Mouse (Mus musculus): ENCODE data around the gene Gcn1l1. TPM values are rescaled to one million over a fixed set of nuclear protein-coding genes. Genes with fewer than 3 reads are reported as not detected.

Gene Gcn1l1
- total and polyA plus RNA-seq, 3 experiments, result 88.2 to 123 (median 93.8) TPM

DNA sequence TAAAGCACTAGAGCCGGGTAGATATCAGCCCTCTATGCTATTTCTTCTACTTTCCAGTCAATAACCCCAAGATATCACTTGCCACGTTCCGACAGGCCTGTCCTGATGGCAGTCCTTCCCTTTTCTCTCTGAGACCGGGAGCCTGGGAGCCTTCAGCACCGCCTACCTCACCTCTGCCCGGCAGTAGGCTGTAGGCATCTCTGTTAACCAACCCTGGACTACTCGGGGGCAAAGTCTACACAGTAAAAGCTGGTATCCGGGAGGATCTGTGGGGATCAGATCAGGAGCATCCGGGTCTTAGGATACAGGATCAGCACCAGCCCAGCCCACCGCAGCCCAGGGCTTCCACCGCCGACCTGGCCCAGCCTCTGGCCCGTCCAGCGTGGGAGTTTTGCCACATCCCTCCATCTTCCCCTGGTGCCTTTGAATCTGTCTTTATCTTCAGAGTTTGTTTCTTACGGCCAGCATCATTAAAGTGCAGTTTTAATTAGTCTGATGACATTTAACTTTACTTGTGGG, 42.0 kb upstream of the Gcn1l1 start:
- Histone ChIP-seq H3K9ac (ENCODE audit: control insufficient read depth, low read depth, low read length, poor library complexity, severe bottlenecking) (no peak overlapping the region), H3K4me3 (ENCODE audit: control insufficient read depth in 1 of 2, insufficient read depth in 1 of 2, low read depth in 2 of 2, low read length in 2 of 2) (no peak overlapping the region), H3K27ac (ENCODE audit: control insufficient read depth, low read depth, low read length) (no peak overlapping the region), H3K4me1 (ENCODE audit: control insufficient read depth in 1 of 2, insufficient read depth in 2 of 2, low read length in 2 of 2) (no peaks in the 10 kb centered on the region), H3K9me3 (replicated peaks; ENCODE audit: insufficient read depth, low read length) (no peaks in the 10 kb centered on the region), H3K27me3 (ENCODE audit: control insufficient read depth in 1 of 2, insufficient read depth in 2 of 2, low read length in 2 of 2) (no peaks in the 10 kb centered on the region), H3K79me2 (ENCODE audit: control insufficient read depth, insufficient read depth, low read length, poor library complexity) (no peaks in the 10 kb centered on the region), H3K36me3 (ENCODE audit: control insufficient read depth in 1 of 2, insufficient read depth in 2 of 2, low read length in 2 of 2) (no peaks in the 10 kb centered on the region; a peak in 1 of 4 replicates)
- TF ChIP-seq SIN3A (IDR thresholded peaks at IDR 0.05; ENCODE audit: low read length) (no peak), BHLHE40 (IDR thresholded peaks at IDR 0.05; ENCODE audit: borderline replicate concordance, low read depth, low read length) (no peak), ETS1 (IDR thresholded peaks at IDR 0.05; ENCODE audit: low read depth, low read length) (no peak), UBTF (IDR thresholded peaks at IDR 0.05; ENCODE audit: borderline replicate concordance, insufficient read depth, low read depth, low read length) (no peak), SMC3 (IDR thresholded peaks at IDR 0.05; ENCODE audit: low read depth, low read length) (no peak), ZKSCAN1 (IDR thresholded peaks at IDR 0.05; ENCODE audit: low read depth, low read length) (no peak)
- no peak for DNase-seq (ENCODE audit: low read depth, low spot score)

DNA sequence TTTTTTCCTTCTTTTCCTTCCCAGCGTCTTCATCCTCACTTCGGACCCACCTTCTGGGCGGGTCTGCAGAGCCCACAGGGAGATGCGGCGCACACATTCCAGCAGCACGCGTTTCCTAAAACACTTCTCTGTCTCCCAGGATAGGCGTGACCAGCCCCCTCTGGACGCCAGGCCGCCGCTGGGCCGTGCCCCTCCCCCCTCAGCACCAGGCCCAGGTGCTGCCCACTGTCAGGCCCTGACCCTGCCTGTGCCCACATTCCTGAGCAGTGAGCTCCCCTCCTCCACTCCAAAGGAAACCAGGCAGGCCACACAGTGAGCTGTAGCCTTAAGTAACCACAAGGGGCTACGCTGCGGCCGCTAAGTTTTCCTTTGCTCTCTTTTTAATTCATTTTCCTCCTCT, 41.1 kb upstream of the Gcn1l1 start:
- Histone ChIP-seq H3K9ac (ENCODE audit: control insufficient read depth, low read depth, low read length, poor library complexity, severe bottlenecking) (no peak overlapping the region), H3K9me3 (replicated peaks; ENCODE audit: insufficient read depth, low read length) (no peaks in the 10 kb centered on the region), H3K27me3 (ENCODE audit: control insufficient read depth in 1 of 2, insufficient read depth in 2 of 2, low read length in 2 of 2) (no peaks in the 10 kb centered on the region)

DNA sequence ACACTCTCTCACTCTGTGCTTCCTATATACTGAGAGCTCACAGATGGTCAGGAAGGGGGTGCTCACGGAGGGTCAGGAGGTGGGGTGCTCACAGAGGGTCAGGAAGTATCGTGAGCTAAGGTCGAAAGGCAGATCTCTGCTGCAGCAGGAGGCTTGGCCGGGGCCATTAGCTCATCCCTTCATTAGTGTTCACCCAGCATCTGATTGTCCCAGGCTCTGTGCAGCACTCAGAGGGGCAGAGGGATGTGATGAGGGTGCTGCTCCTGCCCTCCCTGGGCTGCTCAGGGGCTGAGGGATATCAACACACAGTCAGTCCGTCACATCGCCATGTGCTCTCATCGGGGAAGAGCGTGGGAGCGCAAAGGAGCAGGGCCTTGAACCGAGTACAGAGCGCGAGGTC, 40.6 kb upstream of the Gcn1l1 start:
- no peaks in the 10 kb centered on the region for H3K4me1 ChIP-seq (ENCODE audit: control insufficient read depth in 1 of 2, insufficient read depth in 2 of 2, low read length in 2 of 2)
- no peak for DNase-seq (ENCODE audit: low read depth, low spot score)
- no peaks in the 10 kb centered on the region for H3K79me2 ChIP-seq (ENCODE audit: control insufficient read depth, insufficient read depth, low read length, poor library complexity)
- no peak overlapping the region for H3K4me3 ChIP-seq (ENCODE audit: control insufficient read depth in 1 of 2, insufficient read depth in 1 of 2, low read depth in 2 of 2, low read length in 2 of 2)
- TF ChIP-seq ZKSCAN1 (IDR thresholded peaks at IDR 0.05; ENCODE audit: low read depth, low read length) (no peak), USF1 (IDR thresholded peaks at IDR 0.05; ENCODE audit: low read depth, low read length) (no peak), MEF2A (IDR thresholded peaks at IDR 0.05; ENCODE audit: extremely low read depth, insufficient replicate concordance, low read depth, low read length, poor library complexity, severe bottlenecking) (no peak), GATA1 (IDR thresholded peaks at IDR 0.05; ENCODE audit: low read depth, low read length) (no peak), KAT2A (conservative IDR thresholded peaks at IDR 0.05; ENCODE audit: low read depth, low read length) (no peak)
- H3K27ac ChIP-seq (ENCODE audit: control insufficient read depth, low read depth, low read length), result no peak overlapping the region
- no peaks in the 10 kb centered on the region; a peak in 1 of 4 replicates for H3K36me3 ChIP-seq (ENCODE audit: control insufficient read depth in 1 of 2, insufficient read depth in 2 of 2, low read length in 2 of 2)
- H3K9ac ChIP-seq (ENCODE audit: control insufficient read depth, low read depth, low read length, poor library complexity, severe bottlenecking), result no peak overlapping the region
- no peaks in the 10 kb centered on the region for H3K9me3 ChIP-seq (replicated peaks; ENCODE audit: insufficient read depth, low read length)
- no peaks in the 10 kb centered on the region for H3K27me3 ChIP-seq (ENCODE audit: control insufficient read depth in 1 of 2, insufficient read depth in 2 of 2, low read length in 2 of 2)

More for the DNA sequence above, 41.1 kb upstream of the Gcn1l1 start:
- no peak for DNase-seq (ENCODE audit: low read depth, low spot score)
- no peak overlapping the region for H3K27ac ChIP-seq (ENCODE audit: control insufficient read depth, low read depth, low read length)
- H3K4me3 ChIP-seq (ENCODE audit: control insufficient read depth in 1 of 2, insufficient read depth in 1 of 2, low read depth in 2 of 2, low read length in 2 of 2), result no peak overlapping the region
- no peaks in the 10 kb centered on the region for H3K4me1 ChIP-seq (ENCODE audit: control insufficient read depth in 1 of 2, insufficient read depth in 2 of 2, low read length in 2 of 2)
- TF ChIP-seq CTCF (IDR thresholded peaks at IDR 0.05 in 2 of 3, conservative IDR thresholded peaks at IDR 0.05 in 1 of 3; ENCODE audit: control insufficient read depth in 1 of 3, insufficient read depth in 1 of 3, low read depth in 2 of 3, low read length in 3 of 3, poor library complexity in 1 of 3, severe bottlenecking in 1 of 3), result no peak
- TF ChIP-seq POLR2AphosphoS2 (IDR thresholded peaks at IDR 0.05; ENCODE audit: low read length), result no peak
- no peak for TF ChIP-seq TCF12 (IDR thresholded peaks at IDR 0.05; ENCODE audit: low read depth, low read length)
- TF ChIP-seq NRF1 (IDR thresholded peaks at IDR 0.05; ENCODE audit: insufficient read depth, low read depth, low read length, poor library complexity, severe bottlenecking), result no peak
- TF ChIP-seq JUND (IDR thresholded peaks at IDR 0.05; ENCODE audit: low read depth, low read length), result no peak
- TF ChIP-seq ZC3H11A (IDR thresholded peaks at IDR 0.05; ENCODE audit: low read depth, low read length), result no peak
- TF ChIP-seq MAX (IDR thresholded peaks at IDR 0.05; ENCODE audit: low read length), result no peak
- TF ChIP-seq SMC3 (IDR thresholded peaks at IDR 0.05; ENCODE audit: low read depth, low read length), result no peak
- TF ChIP-seq E2F4 (IDR thresholded peaks at IDR 0.05; ENCODE audit: borderline replicate concordance, low read depth, low read length), result no peak
- TF ChIP-seq ZMIZ1 (IDR thresholded peaks at IDR 0.05; ENCODE audit: low read depth, low read length), result no peak
- TF ChIP-seq MAFK (IDR thresholded peaks at IDR 0.05; ENCODE audit: borderline replicate concordance, low read depth, low read length), result no peak
- no peak for TF ChIP-seq MXI1 (IDR thresholded peaks at IDR 0.05; ENCODE audit: low read depth, low read length)
- no peak for TF ChIP-seq HCFC1 (IDR thresholded peaks at IDR 0.05; ENCODE audit: low read depth, low read length)
- TF ChIP-seq ELF1 (IDR thresholded peaks at IDR 0.05; ENCODE audit: low read depth, low read length), result no peak
- TF ChIP-seq RCOR1 (IDR thresholded peaks at IDR 0.05; ENCODE audit: low read depth, low read length), result no peak
- TF ChIP-seq MYB (IDR thresholded peaks at IDR 0.05; ENCODE audit: low read depth, low read length), result no peak
- H3K79me2 ChIP-seq (ENCODE audit: control insufficient read depth, insufficient read depth, low read length, poor library complexity), result no peaks in the 10 kb centered on the region
- H3K36me3 ChIP-seq (ENCODE audit: control insufficient read depth in 1 of 2, insufficient read depth in 2 of 2, low read length in 2 of 2), result no peaks in the 10 kb centered on the region; a peak in 1 of 4 replicates
